Mouse (Mus musculus) frontal cortex, postnatal 10 days (tissue): Measurements from ENCODE around the gene Nkain2.

ENCODE experiments used
- DNase-seq, 2 experiments: peaks; one replicate each; pipeline ENCODE4 v3.0.0; 2022; ENCODE audit warnings: low spot score in 2 of 2, mixed read lengths in 1 of 2

Gene Nkain2

DNA sequence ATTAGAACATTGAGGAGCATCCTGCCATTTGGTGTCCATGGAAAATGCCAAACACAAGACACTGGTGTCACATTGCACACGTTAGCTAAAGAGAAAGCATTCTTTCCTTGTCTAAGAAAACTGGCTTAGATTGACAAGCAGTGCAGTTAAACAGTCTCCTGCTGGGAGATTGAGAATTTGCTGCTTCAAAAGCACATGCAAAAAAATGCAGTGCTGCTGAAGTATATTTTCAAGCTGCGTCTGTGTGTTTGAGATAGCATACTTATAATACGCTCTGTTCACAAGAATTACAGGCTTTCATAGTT lies 313.0 kb downstream of the Nkain2 start:
- DNase-seq, result no peak

DNA sequence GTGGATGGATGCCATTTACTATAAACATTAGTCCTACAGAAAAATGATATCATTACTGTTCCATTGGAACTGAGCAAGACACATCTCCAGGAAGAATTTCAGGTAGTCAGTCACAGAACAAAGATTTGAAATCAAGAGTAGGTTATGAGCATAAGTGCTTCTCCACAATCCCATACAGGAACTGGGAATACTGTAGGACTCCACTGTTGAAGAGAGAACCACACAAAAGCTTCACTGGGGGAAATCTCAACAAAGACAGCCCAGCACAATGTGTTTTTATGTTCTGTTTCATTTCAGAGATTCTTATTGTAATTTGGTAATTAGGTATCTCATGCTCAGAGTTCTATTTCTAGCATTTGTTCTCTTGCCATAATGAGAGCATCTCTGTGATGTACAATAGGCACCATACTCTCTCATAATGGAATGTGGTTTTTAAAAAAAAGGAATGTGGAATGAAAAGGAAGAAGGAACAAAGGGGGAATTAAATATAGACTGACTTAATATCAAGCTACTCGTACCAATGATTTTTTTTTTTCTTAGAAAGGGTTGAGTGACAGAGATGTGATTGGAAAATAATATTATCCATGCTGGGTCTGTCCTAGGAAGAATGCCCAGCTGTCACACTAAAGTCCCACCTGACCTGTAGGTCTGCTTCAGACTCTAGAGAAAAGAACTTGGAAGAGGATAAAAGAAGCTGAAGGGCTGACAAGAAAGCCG lies 313.5 kb downstream of the Nkain2 start:
- DNase-seq, result no peak

DNA sequence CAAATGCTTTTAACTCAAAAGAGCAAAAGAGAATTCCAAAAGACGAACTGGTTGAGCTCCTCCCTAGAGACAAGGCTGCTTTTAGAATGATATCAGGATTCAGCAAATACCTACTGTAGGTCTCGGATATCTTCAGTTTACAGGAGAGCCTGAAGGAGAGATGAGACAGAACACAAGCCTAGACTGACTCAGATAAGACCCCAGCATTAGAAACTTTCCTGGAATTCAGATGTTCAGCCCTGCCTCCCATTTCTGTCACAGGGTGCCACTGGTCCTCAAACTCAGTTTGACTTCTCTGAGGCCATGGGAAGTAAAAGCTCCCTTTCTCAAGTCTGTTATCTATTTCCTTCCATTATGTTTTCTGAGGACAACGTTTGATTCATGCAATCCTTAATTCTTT lies 332.6 kb downstream of the Nkain2 start:
- no peak for DNase-seq

DNA sequence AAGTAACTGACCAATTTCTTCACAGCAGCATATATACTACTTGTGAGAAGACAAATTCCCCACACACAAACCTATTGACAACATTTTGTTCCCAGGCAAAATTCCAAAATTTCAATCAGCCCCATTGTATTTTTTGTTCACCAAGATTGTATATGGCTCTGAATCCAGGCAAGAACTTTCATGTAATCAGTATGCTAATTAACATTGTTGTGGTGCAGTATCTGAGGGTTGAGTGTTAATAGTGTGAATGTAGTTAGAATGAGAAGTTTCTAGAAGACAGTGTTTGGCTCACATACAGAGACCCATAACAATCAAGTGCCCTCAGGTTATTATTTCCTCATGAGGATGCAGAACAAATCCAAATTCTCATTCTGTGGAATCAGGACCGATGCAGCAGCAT lies 354.2 kb downstream of the Nkain2 start:
- no peak for DNase-seq

DNA sequence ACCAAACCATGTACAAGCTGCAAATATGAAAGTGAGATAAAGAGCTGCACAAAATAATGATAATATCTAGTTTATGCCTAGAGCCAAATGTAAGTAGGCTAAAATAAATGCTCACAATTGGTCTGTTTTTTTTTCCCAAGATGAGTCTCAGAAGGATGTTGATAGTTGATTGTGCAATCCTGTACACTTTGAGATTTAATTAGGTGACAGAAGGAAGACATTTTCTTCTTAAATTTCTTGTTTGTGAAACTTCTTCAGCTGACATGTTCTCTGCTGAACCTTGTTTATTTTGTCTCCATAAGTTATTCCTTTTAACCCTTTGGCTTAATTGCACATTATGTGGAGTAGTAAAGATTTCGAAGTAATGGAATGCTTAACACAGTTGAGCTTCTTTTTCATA lies 379.4 kb downstream of the Nkain2 start:
- no peak for DNase-seq

DNA sequence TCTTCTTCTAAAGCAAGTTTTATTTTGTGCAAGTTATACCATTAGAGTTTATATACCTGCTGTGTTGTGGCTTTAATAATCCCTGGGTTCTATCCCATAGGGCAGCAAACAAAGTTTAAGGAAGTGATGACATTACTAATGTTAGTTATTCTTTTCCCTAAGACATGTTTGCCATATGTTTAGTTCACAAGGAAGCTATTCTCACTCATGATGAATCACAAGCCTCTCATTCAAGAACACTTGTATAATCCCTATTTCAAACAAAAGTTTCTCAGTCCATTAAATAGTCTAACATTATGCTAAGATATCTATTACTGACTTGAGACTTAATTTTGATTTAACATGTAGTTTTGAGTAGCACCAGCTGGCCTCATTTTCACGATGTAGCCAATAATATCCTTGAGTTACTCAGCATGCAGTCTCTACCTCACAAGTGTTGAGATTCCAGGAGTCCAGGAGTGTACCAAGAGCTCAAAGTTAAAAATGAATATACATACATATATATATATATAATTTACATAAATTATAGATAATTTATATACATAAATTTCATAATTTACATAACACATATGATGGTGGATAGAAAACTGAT lies 395.6 kb downstream of the Nkain2 start:
- DNase-seq, result no peak

DNA sequence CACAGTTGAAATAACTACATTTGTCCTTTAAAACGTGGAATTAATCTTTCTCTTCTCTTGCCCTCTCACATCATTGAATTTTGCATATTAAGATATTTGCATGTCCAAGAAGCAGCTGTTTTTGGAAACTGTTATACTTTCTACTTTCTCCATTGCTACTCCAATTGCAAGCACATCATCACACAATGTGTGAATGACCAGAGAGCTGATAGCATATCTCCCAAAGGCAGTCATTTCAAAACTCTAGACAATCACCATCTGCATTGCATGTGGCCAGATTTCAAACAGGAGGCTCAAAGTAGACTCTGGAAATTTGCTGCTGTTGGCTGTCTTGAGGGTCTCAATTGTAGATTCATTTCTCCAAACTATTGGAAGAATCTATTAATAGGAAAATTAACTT lies 396.7 kb downstream of the Nkain2 start:
- no peak for DNase-seq

DNA sequence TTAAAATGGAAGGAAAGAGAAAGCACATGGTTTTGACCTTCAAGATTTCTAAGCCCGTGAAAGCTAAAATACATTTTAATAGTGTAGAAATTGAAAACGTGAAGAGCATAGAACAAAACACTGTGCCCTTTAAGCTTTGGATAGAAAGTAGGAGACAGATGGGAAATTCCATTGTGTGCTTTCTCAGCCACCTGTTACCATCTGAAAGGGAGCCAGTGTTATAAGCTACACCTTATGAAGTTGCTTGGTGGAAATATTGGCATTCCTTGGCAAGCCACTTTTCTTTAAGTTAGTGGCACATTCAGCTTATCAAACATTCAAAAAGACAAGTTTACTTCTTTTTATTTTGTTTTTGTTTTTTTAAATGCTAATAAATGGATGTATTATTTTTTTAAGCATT lies 427.5 kb downstream of the Nkain2 start:
- DNase-seq, result no peak

DNA sequence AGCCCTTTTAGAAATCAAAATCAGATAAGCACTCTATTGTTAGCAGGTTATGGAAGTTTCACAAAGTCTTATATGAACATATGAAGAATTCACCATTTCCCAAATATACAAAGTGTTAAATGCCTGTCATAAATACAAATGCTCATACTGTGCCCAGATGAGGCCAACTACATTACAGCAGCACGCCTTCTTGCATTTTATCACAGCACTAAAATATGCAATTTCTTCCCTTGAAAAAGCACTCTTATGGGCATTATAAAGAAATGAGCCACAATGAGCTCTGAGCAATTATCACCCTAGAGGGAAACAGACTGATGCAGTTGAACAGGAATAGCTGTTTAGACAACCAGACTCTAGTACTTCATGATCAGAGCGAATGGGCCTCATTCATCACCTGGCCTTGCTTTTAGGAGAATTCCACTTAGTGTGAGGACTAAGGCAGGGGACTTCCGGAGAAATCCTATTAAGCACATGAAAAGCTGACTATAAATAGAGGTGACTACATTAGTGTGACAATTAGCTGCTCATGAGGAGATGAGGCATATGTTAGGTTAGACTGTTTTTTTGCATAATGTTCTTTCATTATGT lies 450.2 kb downstream of the Nkain2 start:
- DNase-seq, result no peak

DNA sequence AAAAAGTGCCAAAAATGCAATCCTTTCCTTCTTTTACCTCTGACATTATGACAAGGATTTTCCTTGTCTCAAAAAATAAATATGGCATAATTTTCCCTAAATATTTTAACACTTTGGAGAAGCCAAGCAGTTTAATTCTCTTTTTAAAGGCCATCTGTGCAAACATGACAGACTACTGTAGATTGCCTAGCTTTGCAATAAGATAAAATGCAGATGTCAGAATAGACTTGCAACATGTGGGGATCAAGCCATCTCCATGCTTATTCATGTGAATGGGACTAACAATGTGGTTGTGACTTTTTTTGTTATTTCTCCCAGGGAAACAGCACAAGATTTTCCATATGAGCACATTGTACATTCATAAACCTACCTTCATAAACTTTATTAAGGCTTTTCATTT lies 476.0 kb downstream of the Nkain2 start:
- DNase-seq, result no peak

DNA sequence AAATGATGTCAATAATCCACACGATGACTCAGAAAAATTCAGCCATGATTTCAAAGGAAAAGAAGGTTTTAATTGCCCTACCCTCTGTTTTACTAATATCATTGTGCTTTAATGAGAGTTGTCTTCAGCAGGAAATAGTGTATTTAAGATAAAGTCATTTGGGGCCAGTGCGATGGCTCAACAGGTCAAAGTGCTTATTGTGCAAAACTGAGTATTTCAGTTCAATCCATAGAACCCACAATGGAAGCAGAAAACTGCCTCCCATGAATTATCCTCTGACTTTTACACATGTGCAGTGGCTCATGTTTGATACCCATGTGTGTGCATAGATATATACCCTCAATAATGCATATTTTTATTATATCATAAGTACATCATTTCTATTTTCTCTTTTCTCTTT lies 478.9 kb downstream of the Nkain2 start:
- DNase-seq, result no peak

DNA sequence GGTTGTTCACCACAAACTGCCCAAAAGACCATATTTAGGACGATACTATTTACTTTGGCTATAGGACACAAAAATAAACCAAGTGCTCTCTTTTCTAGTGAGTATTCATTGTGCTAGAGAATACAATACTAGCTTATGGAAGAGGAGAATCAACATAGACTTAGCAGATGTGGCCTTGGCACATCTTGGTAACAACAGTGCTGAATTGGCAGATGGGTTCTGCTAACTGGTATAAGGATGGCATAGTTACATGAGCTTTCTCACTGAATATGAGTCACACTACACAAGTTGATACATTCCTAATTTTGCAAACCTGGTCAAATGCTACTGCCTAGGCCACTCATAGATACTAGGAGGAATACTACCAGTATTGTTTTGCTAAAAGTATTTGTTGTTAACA lies 489.3 kb downstream of the Nkain2 start:
- DNase-seq, result no peak

DNA sequence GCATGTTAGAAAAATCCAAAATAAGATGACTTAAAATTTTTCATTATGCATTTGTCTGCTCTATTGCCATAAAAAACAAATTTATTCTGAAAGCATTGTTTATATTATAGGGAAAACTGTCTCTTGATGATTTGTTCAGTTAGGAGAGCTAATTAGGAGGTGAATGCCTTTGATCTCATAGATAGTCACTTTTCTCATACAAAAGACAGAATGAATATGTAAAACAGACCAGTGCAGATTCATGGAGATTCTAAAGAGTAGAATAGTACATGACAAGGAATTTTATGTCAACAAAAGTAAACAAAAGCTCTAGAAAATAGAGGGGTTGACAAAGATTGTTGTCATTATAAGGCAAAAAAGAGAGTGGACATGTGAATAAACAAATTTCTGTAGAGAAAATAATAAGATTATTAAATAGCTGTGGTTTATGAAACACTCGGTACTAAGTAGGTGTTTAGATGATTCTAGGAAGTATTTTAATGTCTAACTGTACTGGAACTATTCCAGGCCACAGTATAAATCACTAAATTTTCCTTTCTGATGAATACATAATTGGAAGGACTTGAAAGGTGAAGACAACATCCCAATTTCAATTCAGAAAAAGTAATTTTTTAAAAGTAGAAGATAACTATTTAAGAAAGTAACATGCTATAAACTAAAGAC lies 496.3 kb downstream of the Nkain2 start:
- no peak for DNase-seq

DNA sequence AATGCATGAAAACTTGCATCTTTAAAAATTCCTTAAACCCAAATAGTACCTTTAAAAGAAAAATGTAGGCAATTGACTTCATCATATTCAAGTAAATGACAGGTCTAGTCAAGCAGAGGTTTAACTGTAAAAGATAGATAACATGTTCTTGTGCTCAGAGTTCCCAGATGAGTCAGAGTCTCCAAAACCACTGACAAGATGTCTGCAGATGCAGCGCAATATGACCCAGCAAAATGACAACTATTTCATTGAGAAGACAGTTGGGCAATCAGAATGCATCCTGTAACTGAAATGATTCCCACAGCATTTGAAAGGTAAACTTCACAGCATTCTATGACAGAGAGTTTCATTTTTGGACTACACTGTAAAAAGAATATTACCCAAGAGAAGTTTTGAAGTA lies 496.9 kb downstream of the Nkain2 start:
- no peak for DNase-seq

DNA sequence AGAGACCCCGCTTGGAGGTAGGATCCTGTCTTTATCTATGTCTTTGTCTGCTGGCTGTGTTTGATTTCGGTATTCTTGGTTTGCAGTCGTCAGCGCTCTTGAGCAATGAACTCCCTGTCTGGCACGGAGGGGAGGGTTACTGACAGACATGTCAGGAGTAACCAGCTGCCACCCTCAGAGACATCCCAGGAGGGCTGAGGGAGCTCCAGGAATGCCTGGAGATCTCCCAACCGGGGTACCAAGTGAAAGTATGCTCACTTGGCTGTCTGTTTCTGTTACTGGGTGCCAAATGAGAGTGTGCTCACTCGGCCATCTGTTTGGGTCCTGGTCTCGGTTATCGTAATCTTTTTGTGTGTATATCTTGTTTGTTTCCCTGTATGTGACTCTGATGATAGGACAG lies 577.5 kb downstream of the Nkain2 start:
- DNase-seq, result no peak

DNA sequence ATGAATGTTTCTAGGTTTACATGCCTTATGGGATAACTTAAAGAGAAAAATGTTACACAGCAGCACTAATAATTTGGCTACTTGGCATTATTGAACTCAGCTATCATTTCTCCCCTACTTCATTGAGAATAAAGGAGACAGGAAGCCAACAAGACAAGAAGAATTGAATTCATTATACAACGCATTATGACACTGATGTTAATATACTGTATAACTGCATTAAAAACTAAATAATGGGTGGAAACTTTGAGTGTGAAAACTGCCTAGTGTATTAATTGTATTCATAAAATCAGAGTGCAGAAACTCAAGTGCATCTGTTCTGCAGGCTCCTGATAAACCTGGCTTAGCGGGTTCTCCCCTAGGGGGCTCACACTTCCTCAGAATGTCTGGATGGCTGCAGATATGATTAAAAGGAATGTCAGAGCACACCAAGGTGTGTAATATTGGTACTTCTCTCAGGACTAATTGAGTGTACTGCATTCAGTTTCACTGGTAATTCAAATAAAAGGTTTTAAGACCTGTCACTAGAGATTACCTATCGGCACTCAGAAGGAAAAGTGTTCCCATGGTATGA lies 589.2 kb downstream of the Nkain2 start:
- DNase-seq, result no peak

DNA sequence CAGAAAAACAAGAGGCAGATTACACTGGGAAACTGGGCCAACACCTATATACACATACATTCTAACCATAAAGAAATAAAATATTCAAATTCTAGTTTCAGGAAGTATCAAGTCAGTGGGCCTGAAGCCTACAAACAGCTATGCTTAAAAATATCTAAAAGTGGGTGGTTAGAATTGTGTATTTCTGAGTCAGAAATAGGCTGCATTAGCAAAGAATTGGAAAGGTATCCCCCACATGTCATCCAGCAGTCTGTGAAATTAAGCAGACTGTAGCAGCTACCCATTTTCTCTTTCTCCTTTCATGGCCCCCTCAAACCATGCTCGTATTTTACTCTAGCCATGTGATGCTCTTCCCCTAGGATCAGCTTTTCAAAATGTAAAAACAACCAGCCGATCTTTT lies 599.8 kb downstream of the Nkain2 start:
- no peak for DNase-seq

DNA sequence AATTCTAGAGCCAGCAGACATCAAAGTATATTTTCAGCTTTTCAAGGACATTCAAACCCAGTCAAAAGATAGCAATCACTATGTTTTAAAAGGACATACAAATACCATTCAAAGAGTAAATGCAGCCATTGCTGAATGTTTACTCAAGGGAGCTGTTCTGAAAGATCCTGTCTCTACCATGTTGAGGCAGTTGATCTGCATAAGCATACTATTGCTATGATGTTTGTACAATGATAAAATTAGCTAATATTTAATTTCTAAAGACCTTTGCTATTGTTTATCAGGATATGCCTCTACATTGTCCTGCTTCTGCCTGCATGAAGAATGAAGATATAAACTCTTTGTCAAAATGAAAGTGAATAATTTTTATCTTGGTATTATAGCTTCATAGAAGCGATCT lies 606.6 kb downstream of the Nkain2 start:
- no peak for DNase-seq

DNA sequence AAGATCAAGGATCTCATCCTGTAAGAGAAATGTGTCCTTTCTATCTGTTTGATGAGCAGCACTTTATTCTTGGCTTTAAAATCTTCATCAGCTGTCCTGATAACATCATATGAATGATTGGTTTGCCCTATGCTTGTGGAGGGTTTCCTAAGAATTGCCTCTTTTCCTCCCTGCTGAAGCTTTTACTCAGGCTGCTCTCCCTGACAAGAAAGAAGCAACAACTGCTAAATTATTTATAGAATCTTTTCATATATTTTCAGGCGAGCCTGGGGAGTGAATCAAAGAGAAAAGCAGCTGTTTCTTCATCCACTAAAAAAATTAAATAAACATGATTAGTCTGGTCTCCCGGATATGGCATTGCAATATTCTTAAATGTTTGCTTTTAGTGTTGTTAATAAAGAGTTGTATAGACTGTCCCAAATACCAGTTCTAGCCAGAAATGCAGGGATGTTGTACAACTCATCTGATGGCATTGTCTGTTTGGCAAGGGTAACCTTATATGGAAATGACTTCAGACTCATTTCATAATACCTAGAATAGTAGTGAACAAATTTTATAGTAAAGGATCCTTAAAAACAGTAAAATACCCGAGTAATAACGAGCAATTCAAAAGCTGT lies 646.9 kb downstream of the Nkain2 start:
- no peak for DNase-seq

DNA sequence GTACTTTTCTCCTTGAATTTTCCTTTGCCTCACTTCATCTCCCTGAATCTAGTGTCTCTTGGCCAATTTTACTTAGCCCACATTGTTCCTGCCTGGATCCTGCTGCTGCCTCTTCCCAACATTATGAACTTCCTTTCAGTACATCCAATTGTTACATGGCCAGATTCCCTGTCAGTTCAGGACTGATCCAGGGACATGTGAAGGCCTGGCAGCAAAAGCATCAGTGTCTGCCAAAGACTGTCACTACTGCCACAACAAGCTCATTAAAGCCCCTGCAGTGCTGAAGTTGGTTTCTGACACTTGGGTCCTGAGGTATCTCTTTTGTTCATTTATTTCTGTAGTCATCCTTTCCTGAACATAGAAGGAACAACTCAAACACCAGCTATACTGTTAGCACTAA lies 649.1 kb downstream of the Nkain2 start:
- no peak for DNase-seq

DNA sequence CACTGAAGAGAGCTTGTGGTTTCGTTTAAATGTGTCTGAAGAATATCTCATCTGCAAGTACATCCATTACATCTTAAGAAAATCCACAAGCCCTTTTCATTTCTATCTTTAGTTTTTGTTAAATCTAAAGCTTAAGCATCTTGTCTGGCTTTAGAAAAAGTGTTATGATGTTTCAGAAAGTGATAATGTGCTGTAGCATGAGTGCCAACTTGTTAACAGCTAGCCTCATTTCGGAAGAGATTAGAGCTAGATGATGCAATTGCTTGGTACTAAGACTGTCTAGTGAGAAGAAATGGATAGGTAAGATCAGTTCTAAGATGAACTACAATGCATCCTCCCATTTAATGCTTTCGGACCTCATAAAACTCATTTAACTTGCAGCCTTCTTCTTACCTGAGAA lies 707.3 kb downstream of the Nkain2 start:
- no peak for DNase-seq

DNA sequence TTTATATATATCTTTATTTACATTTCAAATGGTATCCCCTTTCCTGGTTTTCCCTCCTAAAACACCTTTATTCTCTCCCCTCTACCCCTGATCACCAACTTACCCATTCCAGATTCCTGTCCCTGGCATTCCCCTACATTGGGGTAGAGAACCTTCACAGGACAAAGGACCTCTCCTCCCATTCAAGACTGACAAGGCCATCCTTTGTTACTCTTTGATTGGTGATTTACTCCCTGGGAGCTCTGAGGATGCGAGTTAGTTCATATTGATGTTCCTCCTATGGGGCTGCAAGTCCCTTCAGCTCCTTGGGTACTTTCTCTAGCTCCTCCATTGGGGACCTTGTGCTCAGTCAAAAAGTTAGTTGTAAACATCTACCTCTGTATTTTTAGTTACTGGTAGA lies 798.9 kb downstream of the Nkain2 start:
- DNase-seq, result no peak
